Comparison of ENCODE assay signal across 8 mouse cellular contexts in genomic region chr7:45538163-45539041, GRCm38 (mm10). TPM values are rescaled to one million over a fixed set of nuclear protein-coding genes. Genes with fewer than 3 reads are reported as not detected.
DNase-seq lines count a peak whose midpoint lies in the region; ATAC-seq lines count a peak whose summit lies in the region.

No protein-coding gene starts in this region.

- H3K4me3 ChIP-seq in embryonic facial prominence, embryonic 14.5 days (ENCODE audit: low read depth, low read length) = peak overlapping the region; percentile 43
- peak overlapping the region; percentile 45 for H3K4me3 ChIP-seq in neural tube, embryonic 14.5 days (ENCODE audit: low read depth, low read length)

- intact Hi-C loops in heart, postnatal 25 days (cut with DNase I) = no loop called here
- intact Hi-C loops in heart, postnatal 14 days (cut with DNase I) = no loop called here

- 4% methylated on average over 24 of the region's 29 CpGs for WGBS in embryonic facial prominence, embryonic 14.5 days
- 4% methylated on average over 29 of the region's 29 CpGs for WGBS in neural tube, embryonic 14.5 days

- peak; percentile 96 for DNase-seq in heart, adult 11 months
- no peak for DNase-seq in heart, postnatal 25 days (ENCODE audit: low spot score)
- DNase-seq in embryonic facial prominence, embryonic 14.5 days (ENCODE audit: low spot score) = peak; percentile 83
- DNase-seq in heart, postnatal 14 days = peak; percentile 37 to 54
- DNase-seq in layer of hippocampus, adult 8-10 months (ENCODE audit: low spot score in 2 of 2) = peak; percentile 59 to 64
- peak; percentile 51 to 71 for DNase-seq in lung, adult 18-20 months
- no peak for DNase-seq in ovary, adult 18-20 months (ENCODE audit: low spot score)

- H3K36me3 ChIP-seq in embryonic facial prominence, embryonic 14.5 days (ENCODE audit: control insufficient read depth, insufficient read depth, low read length) = no peaks in the 10 kb centered on the region
- H3K36me3 ChIP-seq in neural tube, embryonic 14.5 days (ENCODE audit: control insufficient read depth, insufficient read depth, low read length) = no peaks in the 10 kb centered on the region

- H3K27me3 ChIP-seq in embryonic facial prominence, embryonic 14.5 days (replicated peaks; ENCODE audit: control insufficient read depth, insufficient read depth, low read length) = no peaks in the 10 kb centered on the region
- H3K27me3 ChIP-seq in neural tube, embryonic 14.5 days (ENCODE audit: control insufficient read depth, insufficient read depth, low read length) = no peaks in the 10 kb centered on the region

- H3K4me1 ChIP-seq in embryonic facial prominence, embryonic 14.5 days (ENCODE audit: control insufficient read depth, insufficient read depth, low read length) = peaks cover 4% of the 10 kb centered on the region
- 0 out of 2 replicates have a peak, but pooled peaks cover 4% of the 10 kb centered on the region for H3K4me1 ChIP-seq in neural tube, embryonic 14.5 days (ENCODE audit: control insufficient read depth, insufficient read depth, low read length)

- peak overlapping the region; percentile 59 for H3K9ac ChIP-seq in embryonic facial prominence, embryonic 14.5 days (ENCODE audit: low read depth, low read length)
- peak overlapping the region; percentile 46 for H3K9ac ChIP-seq in neural tube, embryonic 14.5 days (replicated peaks; ENCODE audit: low read depth, low read length)

- H3K27ac ChIP-seq in embryonic facial prominence, embryonic 14.5 days (replicated peaks; ENCODE audit: low read depth, low read length) = no peak overlapping the region
- H3K27ac ChIP-seq in neural tube, embryonic 14.5 days (ENCODE audit: low read depth, low read length) = no peak overlapping the region

- peak overlapping the region; percentile 81 for H3K4me2 ChIP-seq in embryonic facial prominence, embryonic 14.5 days (ENCODE audit: low read depth, low read length)
- peak overlapping the region; percentile 58 for H3K4me2 ChIP-seq in neural tube, embryonic 14.5 days (ENCODE audit: low read depth, low read length)

- H3K9me3 ChIP-seq in embryonic facial prominence, embryonic 14.5 days (ENCODE audit: control insufficient read depth, low read length) = no peaks in the 10 kb centered on the region
- no peaks in the 10 kb centered on the region for H3K9me3 ChIP-seq in neural tube, embryonic 14.5 days (ENCODE audit: control insufficient read depth, low read length)

- ATAC-seq in embryonic facial prominence, embryonic 14.5 days (ENCODE audit: low read depth) = peak; percentile 85
- peak; percentile 89 for ATAC-seq in neural tube, embryonic 14.5 days (ENCODE audit: low read depth)

RNA-seq across cellular contexts. Expression of gene Plekha4, which starts 12.3 kb away (rescaled TPM):
- total RNA-seq in heart, postnatal 25 days (2021) = 1 to 10 TPM; 2.2 to 4.7 TPM
- polyA plus RNA-seq in embryonic facial prominence, embryonic 14.5 days (2014; fragmentation: Nextera tagmentation; extraction: Ambion mirVana) = 6.8 and 7.3 TPM in 2 replicates
- 1 to 10 TPM; 1.9 to 2.1 TPM for total RNA-seq in heart, postnatal 14 days (2021)
- 1 to 10 TPM in 3 of 4 experiments, under 1 TPM in 1; 0.80 to 1.9 (median 1.5) TPM for total RNA-seq in layer of hippocampus, adult 8-10 months (2022)
- 0.54 and 3.2 TPM in 2 replicates for polyA plus RNA-seq in neural tube, embryonic 14.5 days (2014; fragmentation: Nextera tagmentation; extraction: Ambion mirVana)

RNA-seq across cellular contexts. Expression of gene Ppp1r15a, which starts 12.3 kb away (rescaled TPM):
- 10 to 100 TPM; 22.7 to 23.9 TPM for total RNA-seq in heart, postnatal 25 days (2021)
- polyA plus RNA-seq in embryonic facial prominence, embryonic 14.5 days (2014; fragmentation: Nextera tagmentation; extraction: Ambion mirVana) = 20.7 and 21.9 TPM in 2 replicates
- 10 to 100 TPM; 21.7 to 32.8 TPM for total RNA-seq in heart, postnatal 14 days (2021)
- total RNA-seq in layer of hippocampus, adult 8-10 months (2022) = 10 to 100 TPM; 15.2 to 24.6 (median 19.0) TPM
- polyA plus RNA-seq in neural tube, embryonic 14.5 days (2014; fragmentation: Nextera tagmentation; extraction: Ambion mirVana) = 14.0 and 14.2 TPM in 2 replicates

RNA-seq across cellular contexts. Expression of gene Hsd17b14, which starts 16.3 kb away (rescaled TPM):
- under 1 TPM; 0.18 to 0.59 TPM for total RNA-seq in heart, postnatal 25 days (2021)
- polyA plus RNA-seq in embryonic facial prominence, embryonic 14.5 days (2014; fragmentation: Nextera tagmentation; extraction: Ambion mirVana) = 0.77 and 1.0 TPM in 2 replicates
- total RNA-seq in heart, postnatal 14 days (2021) = under 1 TPM; 0.19 to 0.39 TPM
- total RNA-seq in layer of hippocampus, adult 8-10 months (2022) = not detected
- polyA plus RNA-seq in neural tube, embryonic 14.5 days (2014; fragmentation: Nextera tagmentation; extraction: Ambion mirVana) = 0.40 and 0.60 TPM in 2 replicates

RNA-seq across cellular contexts. Expression of gene Nucb1, which starts 28.2 kb away (rescaled TPM):
- 100 to 1,000 TPM; 126 to 129 TPM for total RNA-seq in heart, postnatal 25 days (2021)
- 209 and 236 TPM in 2 replicates for polyA plus RNA-seq in embryonic facial prominence, embryonic 14.5 days (2014; fragmentation: Nextera tagmentation; extraction: Ambion mirVana)
- total RNA-seq in heart, postnatal 14 days (2021) = 100 to 1,000 TPM; 116 to 137 TPM
- 100 to 1,000 TPM; 101 to 135 (median 117) TPM for total RNA-seq in layer of hippocampus, adult 8-10 months (2022)
- polyA plus RNA-seq in neural tube, embryonic 14.5 days (2014; fragmentation: Nextera tagmentation; extraction: Ambion mirVana) = 115 and 134 TPM in 2 replicates

RNA-seq across cellular contexts. Expression of gene Bcat2, which starts 31.6 kb away (rescaled TPM):
- 100 to 1,000 TPM; 188 to 200 TPM for total RNA-seq in heart, postnatal 25 days (2021)
- 50.1 and 51.0 TPM in 2 replicates for polyA plus RNA-seq in embryonic facial prominence, embryonic 14.5 days (2014; fragmentation: Nextera tagmentation; extraction: Ambion mirVana)
- total RNA-seq in heart, postnatal 14 days (2021) = 10 to 100 TPM; 85.5 to 94.6 TPM
- total RNA-seq in layer of hippocampus, adult 8-10 months (2022) = 10 to 100 TPM; 23.2 to 33.0 (median 29.9) TPM
- polyA plus RNA-seq in neural tube, embryonic 14.5 days (2014; fragmentation: Nextera tagmentation; extraction: Ambion mirVana) = 15.8 and 19.2 TPM in 2 replicates

Comparison
In these comparisons a context has a peak if more than half of its experiments do, and no peak if none do; other contexts are left out.
1. DNase-seq: peak in heart, adult 11 months (single experiment), embryonic facial prominence, embryonic 14.5 days (single experiment), heart, postnatal 14 days (2 of 2), layer of hippocampus, adult 8-10 months (2 of 2) and lung, adult 18-20 months (2 of 2); none in heart, postnatal 25 days (single experiment) and ovary, adult 18-20 months (single experiment).